Mouse (Mus musculus) bone marrow macrophage, adult 2 months (primary cell): ENCODE measurements around the gene Cnot2.

Experiments used
- CTCF ChIP-seq: IDR thresholded peaks from 2 replicates; pipeline ENCODE4 v1.5.1; 2012; ENCODE audit warnings: low read depth, mild to moderate bottlenecking, low read length, moderate library complexity
- POLR2A ChIP-seq: IDR thresholded peaks from 2 replicates; pipeline ENCODE4 v1.6.1; 2012; ENCODE audit warnings: mild to moderate bottlenecking, low read depth, low read length, borderline replicate concordance

DNA sequence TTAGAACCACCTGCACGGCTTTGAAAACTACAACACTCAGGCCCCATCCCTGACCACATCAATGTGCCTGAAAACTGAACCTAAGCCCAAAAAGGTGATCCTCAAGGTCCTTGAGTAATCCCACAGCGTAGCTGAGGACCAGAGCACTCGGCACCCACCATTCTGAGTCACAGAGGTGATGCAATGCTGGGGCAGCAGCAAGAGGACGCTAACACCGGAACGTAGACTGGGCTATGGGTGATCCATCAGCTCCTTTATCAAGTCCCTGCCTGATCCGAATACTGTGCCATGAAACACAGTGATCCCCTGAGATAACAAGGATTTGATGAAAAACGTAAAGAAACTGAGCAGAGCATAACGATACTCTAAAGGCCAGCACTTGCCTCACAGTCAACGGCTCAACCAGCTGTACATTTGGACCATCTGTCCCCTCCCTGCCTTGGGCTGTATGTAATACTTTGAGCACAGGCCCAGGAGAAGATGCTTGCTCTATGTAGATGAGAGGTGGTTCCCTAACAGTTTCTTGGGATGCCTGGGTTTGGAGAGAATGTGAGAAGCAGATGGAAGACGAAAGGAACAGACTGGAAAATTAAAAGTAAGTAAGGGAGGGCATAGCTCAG, 110.9 kb downstream of the Cnot2 start:
- no peak for TF ChIP-seq POLR2A
- no peak for TF ChIP-seq CTCF
